Mouse (Mus musculus) layer of hippocampus, postnatal 25 days (tissue): ENCODE results near the gene Grin3a. TPM values are rescaled to one million over a fixed set of nuclear protein-coding genes. Genes with fewer than 3 reads are reported as not detected.
A peak's percentile ranks its signal among the peaks of the same experiment; 100 is the strongest.
"Not testable (repeated sequence)": the region's sequence is repeated elsewhere in the genome, so short reads cannot be mapped to it uniquely, and the experiment has no call there.

Experiments
- DNase-seq, 2 experiments: peaks; one replicate each; pipeline ENCODE4 v3.0.0; 2022; ENCODE audit warnings: mixed read lengths in 2 of 2, low spot score in 1 of 2; ENCODE audit errors: extremely low spot score in 1 of 2
- total RNA-seq, 2 experiments: library from RNA; stranded (reverse); gene quantifications; 2 replicates each; pipeline ENCODE4 v1.2.3; 2021

Gene Grin3a
- total RNA-seq, 2 experiments from 2014 or later: 35.0 to 37.1 TPM

DNA sequence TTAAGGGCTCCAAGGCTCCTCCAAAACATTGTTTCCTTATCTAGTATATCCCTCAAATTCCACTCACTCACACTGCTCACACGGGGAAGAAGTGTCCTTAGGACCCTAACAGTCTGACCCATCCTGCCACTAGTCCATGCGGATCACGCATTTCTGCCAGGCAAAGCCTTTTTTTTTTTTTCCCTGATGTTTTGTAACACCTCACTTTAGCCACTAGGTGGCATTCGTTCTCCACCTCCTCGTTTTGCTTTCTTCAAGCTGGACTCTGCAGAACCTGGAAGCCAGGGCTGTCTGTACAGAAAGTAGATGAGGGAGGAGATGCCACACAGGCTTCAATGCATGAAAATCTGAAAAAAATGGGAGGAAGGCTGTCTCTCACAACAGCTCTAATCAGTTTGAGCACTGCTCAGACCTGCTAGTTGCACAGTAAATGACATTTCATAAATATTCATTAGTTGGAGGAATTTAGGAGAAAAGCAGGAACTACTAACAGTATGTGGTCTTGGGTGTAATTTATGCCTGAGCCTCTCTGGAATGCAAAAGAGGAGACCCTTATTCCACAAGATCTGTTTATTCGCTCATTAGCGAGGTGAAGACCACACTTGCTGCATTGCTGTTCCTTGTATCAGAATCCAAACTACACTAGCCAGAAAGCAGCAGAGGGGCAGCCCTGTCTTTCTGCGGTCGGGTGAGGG is 156.8 kb downstream of the Grin3a start:
- peak; percentile 31 to 41 for DNase-seq

DNA sequence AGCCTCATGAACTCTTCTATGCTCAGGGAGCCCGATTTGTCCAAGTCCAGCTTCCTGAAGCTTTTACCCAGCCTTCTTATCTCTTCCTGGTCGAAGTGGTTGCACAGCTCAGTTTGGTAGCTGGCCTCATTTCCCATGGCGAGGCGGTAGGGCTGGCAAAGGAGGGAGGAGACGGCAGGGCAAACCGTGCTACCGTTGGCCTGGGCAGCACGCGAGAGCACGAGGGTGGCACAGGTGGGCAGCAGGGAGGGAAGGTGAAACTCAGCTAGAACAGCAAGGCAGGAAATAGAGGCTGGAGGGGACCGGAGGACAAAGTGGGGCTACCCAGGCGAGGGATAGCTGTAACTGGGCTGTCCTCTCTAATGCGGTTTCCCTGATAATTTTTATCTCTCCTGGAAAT is 163.7 kb downstream of the Grin3a start, which contains the start of gene Ppp3r2:
TSS of gene Ppp3r2 (minus strand) at position 213 of the 400 bp plus-strand sequence.
- DNase-seq: no peak

DNA sequence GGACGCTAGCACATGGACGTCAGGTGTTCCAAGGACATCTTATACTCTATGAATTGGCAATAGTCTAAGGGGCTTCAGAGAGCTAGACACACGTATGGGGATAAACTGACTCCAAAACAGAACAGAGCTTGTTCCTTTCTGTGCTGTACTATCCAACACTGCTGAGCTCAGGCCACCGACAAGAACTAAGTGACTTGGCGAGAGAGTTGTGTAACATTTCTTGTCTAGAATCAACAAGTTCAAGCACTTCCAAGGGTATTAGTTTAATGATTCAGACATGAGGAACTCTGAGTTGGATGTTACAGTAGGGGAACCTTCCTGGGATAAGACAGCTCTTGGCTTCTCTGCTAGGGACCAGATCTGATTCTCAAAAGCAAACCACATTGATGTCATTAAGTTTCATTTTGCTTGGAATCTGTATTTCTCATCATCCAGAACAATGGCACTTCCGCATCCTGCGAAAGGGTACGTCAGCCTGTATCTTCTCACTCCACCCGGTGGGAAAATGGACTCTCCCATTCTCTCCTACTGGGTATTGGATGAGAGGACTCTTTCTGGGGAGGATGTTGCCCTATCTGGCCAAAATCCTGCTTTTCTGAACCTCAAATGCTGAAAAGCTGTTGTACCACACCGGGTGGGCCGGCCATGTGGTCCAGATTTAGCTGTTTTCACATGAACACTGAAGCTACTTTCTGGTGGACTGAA is 165.2 kb downstream of the Grin3a start:
- no peak for DNase-seq

DNA sequence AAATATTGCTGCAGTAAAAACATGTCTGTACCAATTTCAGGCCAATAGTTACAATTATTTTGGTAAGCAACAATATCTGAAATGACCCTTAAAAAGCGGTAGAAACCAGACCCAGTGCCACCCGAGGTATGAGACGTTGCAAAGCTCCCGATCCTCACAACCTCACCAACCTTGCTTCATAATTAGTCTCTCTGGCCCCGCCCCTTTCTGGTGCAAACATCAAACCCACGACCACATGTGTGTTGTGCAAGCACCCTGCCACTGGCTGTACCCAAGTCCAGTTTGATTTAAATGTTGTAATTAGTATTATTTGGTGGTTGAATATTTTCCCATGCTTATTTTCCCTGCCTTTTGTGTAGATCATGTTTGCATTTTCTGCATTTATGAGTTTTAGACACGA is 168.8 kb downstream of the Grin3a start:
- no peak for DNase-seq

DNA sequence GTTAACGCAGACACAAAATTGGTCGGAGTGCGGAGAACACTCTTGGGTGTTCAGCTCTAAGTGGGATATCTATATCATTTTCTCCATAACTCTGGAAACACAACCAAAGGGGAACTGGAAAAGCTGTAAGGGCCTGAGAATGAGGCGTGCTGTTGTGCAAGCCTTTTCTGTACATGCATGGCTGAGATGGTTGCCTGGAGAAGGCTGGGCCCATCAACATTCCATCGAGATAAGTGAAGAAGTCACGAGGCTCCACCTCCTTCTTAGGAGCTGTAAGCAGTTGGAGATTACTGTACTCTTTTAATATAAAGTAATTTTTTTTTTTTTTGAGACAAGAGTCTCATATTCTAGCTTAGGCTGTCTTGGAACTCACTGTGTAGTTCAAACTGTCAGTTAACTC is 169.5 kb downstream of the Grin3a start:
- no peak for DNase-seq

DNA sequence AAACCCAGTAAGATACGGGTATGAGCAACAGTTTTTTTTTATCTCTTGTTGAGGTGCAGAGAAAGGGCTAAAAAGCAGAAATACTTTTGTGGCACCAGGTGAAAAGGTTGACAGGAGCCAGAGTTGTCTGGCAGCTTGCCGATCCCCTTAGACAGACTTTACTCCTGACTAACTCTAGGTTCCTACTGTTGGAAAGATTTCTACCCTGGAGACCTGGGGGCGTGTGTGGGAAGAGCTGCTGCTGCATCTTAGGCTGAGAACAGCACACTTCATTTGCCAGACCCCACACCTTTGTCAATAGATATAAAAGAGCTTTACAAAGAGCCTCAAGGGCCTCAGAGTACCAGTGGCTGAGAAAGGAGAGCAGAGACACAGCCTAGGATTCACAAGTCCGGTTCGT is 180.7 kb downstream of the Grin3a start:
- no peak for DNase-seq

DNA sequence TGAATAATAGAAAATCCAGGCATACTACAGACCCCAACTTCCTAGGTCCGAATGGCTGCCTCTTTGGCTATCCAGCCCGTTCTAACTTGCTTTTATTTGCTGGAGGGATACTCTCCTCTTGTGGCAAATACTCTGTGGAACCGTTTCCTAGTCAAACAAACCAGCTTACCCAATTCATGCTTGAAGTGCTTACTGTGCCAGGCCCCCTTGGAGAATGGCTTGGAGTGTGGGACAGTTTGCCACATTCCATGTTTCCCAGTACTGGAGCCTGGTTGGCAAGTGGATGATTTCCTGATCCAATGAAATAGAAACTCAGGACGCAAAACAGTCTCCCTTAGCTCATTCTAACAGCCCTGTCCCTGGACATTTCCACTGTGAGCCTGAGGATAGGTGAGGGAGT is 183.3 kb downstream of the Grin3a start:
- DNase-seq: no peak

DNA sequence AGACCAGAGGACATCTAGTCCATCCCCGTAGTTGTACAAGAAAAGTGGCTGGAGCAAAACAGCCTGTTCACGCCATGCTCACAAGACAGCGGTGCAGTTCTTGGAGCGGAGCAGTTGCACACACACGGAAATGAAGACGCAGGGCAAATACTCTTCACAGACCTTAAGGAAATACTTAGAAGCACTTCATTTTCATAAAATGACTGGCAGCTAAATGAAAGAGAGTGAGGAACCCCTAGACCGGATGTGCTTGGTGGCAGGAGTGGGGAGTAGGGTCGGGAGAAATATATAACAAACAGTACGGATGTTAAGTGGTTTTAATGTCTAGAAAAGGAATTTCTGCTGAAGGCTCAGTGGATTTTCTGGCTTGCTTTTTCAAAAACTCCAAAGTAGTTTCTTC is 183.9 kb downstream of the Grin3a start:
- DNase-seq: no peak

DNA sequence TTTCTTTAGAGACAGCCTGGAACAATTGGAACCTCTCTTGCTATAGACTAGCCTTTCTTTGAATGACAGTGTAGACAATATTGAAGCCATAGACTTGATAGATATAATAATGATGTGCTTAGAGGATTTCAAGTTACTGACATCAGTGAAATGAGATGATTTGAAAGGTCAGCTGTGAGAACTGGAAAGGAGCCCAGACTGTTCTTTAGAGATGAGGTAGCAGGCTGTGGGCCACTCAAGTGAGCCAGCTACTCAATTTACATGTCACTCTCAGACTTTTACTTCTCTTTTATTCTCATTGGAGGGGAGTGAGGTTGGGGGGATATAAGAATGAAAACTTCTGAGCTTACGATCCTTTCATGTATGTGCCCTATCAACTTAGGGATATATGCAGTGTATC is 186.1 kb downstream of the Grin3a start:
- no peak for DNase-seq

DNA sequence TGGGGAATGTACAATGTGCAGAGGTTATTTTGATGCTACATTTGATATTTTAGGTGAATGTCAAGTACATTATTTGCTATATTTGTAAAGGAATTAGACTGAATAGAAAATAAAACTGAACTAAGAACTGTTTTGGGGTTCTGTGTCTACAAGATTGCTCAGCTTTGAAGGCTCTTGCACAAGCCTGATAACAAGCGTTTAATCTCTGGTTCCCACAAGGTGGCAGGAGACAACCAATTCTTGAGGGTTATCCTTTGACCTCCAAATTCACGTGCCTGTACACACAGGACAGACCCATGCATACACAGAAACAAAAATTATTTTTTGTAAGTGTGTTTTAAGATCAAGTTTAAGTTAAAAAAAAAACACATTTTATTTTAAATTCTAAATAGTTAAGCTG is 205.6 kb downstream of the Grin3a start:
- no peak for DNase-seq

DNA sequence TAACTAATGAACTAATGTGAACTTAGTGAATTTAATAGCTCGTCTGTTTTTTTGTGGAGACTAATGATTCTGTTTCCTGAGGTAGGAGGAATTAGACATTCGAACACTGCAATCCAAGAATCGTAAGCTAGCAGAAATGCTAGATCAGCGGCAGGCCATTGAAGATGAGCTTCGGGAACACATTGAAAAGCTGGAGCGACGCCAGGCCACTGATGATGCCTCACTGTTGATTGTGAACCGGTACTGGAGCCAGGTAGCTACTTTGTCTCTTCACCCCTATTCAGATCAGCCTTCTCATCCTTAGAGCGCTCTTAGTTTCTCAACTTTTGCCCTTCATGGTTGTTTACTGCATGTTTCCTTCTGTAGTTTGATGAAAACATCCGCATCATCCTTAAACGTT is 207.7 kb downstream of the Grin3a start:
- no peak for DNase-seq

DNA sequence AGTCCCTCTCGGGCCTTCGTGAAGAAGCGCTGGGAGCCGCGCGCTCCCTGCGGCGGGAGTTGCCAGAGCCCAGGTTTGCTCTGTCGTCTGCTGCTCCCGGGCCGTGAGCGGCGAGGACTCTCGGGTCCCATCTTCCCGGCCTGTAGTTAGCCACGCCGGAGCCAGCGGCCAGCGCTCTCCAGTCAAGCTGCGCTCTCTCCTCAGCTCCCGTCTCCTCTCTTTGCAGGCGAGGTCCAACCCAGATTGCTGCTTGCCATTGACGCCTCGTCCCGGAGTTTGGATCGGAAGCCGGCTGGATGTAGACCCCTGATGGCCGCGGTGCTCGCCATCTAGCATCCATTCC is 213.4 kb downstream of the Grin3a start:
- no peak for DNase-seq

DNA sequence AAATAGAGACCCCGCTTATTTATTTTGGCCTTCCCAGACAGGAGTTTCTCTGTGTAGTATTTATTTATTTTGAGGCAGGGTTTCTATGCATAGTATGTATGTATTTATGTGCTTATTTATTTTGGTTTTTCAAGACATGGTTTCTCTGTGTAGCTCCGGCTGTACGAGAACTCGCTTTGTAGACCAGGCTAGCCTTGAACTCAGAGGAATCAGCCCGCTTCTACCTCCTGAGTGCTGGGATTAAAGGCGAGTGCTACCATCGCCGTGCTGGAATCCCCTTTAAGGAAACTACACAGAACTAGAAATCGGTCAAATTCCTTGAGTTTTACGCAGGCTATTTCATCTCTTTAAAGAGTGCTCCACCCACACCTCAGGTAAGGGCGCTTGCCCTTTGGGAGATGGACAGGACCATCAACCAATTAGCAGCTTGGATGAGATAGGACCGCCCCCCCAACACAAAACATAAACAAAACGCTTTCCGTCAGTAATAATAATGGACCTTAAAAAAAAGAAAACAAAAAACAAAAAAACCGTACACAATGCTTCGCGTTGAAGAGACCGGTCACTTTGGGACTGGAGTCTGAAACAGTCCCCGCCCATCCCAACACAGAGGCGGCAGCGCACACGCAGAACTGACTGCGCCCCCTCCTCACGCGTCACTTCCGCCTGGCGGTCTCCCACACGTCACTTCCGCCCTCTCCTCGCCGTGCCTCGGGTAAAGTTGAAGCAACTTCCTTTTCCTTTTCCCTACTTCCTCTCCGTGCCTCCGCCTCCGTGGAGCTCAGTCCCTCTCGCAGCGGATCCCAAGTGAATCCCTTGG is 214.0 kb downstream of the Grin3a start, which contains the start of gene Rnf20:
TSS of gene Rnf20 (plus strand) at position 688 of the 820 bp plus-strand sequence.
- DNase-seq: peak; percentile 89 to 95

DNA sequence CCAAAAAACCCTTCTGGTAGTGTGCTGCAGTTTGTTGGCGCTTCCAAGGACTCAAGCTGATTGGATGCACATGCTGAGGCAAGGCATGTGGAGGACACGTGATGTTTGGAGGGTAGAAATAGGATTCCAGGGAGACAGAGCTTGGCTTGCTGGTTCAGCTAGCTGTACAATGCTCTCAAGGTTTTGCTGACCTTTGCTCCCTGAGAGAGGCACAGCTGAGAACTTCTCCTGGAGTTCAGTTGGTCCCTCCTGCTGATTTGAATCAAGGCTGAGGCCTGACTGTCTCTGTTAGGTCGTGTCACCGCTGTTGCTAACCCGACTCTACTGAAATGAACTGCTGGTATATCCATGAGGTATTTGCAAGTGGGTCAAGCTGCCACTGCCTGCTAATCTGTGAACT is 216.6 kb downstream of the Grin3a start:
- DNase-seq: no peak

DNA sequence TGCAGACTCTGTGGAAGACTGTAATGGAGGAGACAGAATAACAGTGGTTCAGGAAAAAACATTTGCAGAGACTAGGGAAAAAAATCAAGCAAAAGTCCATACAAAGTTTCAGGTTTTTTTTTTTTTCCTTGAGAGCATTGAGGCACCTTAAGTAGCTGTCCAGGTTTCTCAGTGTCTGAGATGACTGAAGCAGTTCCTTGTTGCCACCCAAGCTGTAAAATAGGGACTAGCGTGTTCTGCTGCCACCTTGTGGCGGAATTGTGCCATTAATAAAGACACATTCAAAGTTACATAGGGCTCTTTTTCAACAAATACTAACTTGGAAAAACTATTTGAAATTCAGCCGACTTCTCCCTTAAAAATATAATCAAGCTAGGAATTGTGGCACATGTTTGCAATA is 218.6 kb downstream of the Grin3a start:
- DNase-seq: peak; percentile 61 to 90

DNA sequence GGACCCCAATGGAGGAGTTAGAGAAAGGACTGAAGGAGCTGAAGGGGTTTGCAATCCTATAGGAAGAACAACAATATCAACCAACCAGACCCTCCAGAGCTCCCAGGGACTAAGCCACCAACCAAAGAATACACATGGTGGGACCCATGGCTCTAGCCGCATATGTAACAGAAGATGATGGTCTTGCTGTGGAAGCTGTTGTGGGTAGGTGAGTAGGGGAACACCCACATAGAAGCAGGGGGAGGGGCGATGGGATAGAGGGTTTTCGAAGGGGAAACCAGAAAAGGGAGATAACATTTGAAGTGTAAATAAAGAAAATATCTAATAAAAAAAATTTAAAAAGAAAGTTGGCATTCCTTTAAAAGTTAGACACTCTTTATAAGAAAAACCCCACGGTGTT is 220.6 kb downstream of the Grin3a start:
- DNase-seq: not testable (repeated sequence)

DNA sequence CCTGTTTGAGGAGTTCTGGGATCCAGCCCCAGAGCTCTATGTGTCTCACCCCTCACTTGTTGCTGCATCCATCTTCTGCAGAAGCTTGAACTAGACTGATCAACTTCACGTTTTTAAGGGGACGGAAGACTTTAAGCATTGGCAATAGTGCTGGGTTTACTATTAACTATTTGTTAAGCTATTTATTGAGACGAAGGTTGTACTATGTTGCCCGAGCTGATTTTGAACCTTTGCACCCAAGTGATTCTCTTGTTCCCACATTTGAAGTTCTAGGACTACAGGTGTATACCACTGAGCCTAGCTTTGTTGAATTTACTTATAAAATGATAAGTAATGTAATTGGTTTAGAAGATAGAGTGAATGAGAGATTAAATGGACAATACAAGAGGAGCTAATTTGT is 221.6 kb downstream of the Grin3a start:
- DNase-seq: no peak

DNA sequence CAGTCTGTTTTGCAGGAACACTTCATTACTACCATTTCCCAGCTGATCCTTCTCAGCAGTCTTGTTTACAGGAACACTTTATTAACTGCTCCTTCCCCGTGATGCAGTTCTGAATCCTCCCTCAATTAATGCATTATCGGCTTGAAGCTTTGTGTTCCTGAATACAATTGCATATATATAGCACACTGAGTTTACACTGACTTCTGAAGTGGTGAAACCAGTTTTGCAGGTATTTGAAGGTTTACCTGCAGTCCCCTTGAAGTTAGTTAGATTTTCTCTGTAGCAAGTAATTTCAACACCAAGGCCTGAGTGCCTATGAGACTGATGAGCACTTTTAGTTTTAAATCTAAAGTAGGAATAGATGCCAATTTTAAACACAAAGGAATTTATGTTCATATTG is 223.3 kb downstream of the Grin3a start:
- DNase-seq: no peak

DNA sequence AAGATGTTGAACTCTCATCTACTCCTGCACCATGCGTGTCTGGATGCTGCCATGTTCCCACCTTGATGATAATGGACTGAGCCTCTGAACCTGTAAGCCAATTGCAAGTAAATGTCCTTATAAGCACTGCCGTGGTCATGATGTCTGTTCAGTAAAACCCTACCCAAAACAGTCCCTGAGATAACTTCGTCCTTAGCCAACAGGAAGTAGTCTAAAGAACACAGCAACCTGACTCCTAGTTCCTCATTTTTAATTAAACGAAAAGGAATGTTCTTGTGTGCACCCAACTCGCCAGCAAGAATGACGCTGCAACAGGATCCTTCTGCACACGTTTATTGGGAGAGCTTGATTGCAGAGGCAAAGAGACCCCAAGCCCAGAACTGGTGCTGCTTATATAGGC is 225.7 kb downstream of the Grin3a start:
- DNase-seq: not testable (repeated sequence)

DNA sequence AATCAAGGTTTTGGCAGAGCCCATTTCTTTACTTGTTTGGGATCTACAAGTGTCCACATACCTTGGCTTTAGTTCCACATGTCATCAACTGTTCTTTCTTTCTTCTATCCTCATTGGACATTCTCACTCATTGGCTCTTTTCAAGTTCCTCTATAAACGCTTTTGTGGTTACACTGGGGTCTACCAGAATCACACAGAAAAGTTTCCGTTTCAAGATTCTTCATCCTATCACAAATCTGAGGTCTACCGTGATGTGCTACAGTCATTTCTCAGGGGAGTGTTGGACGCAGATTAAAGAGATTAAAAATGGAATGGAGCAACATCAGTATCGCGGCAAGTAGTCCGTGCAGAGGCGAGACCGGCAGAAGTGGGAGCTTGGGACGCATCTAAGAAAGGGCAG is 228.6 kb downstream of the Grin3a start:
- no peak for DNase-seq
